Mouse (Mus musculus) urinary bladder, adult 18-20 months (tissue): ENCODE measurements around the gene Tmem242.

Experiments used
- DNase-seq, 2 experiments: peaks; one replicate each; pipeline ENCODE4 v3.0.0; 2022; ENCODE audit warnings: low spot score in 2 of 2, mixed read lengths in 2 of 2

The Tmem242 gene

DNA sequence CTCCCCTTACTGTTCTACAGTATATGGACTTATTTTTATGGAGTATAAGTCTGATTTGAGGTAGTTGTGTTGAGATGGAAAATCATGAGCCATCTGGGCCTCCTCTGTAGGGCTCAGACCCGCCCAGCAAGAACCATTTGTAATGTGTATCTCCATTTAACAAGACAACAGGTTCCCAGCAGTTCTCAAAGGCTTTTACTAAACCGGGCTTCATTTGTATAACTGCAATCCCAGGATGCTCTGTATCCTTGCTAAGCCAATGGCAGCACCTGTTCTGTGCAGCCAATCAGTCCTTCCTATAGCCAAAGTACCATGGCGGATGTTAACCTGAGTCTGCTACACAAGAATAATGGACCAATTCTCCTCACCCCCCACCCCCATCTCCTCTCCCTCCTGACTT, 23.5 kb downstream of the Tmem242 start:
- DNase-seq = no peak

DNA sequence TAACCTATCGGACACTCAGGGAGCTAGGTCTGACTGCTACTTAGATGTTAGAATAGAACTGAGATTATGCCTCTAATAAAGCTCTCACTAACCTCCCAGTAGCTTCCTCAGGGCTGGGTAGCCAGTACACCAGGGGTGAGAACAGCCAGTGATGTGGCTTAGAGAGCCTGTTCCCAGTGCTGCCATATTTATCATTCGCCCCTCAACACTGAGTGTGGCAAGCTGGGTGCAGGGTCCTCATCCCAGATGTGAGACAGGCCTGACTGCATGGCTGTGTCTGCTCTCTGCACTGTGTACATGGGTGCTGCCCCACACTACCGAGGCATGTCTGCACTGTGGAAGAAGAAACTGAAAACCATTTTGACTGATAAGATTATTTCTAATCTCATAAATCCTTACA, 26.0 kb downstream of the Tmem242 start:
- no peak for DNase-seq

DNA sequence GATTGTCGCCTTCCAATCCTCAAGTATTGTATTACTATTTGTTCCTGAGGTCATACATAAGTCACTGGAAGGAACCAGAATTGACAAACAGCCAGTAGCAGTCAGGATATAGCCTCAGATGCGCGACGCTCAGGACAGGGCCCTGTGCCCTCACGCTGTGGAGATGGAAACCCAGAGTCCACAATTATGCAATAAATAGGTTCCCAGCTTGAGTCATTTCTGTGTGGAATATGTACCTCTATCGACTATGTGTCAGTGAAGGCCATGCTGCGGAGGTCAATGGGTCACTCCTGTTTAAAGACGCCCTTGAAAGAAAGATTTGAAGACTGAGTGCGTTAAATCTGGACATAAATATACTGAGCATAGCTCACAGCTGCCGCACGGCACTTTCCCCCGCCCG, 26.7 kb downstream of the Tmem242 start:
- no peak for DNase-seq

DNA sequence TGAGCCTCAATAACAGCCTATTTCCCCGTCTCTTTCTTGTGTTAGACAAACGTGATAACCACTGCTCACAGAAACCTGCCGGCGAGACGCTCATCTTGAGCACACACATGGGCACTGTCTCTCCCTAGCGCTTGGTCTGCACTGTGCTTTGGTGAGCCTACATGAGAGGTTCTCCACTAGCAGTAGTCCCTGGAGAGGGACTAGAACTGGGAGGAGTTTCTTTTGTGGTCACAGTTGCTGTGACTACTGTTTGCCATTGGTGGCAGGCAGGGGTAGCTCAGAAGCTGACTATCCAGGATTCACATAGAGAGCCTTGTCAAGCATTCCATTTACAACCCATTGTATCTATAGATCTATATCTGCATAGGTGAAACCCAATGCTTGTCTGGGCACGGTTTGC, 27.3 kb downstream of the Tmem242 start:
- DNase-seq = no peak

DNA sequence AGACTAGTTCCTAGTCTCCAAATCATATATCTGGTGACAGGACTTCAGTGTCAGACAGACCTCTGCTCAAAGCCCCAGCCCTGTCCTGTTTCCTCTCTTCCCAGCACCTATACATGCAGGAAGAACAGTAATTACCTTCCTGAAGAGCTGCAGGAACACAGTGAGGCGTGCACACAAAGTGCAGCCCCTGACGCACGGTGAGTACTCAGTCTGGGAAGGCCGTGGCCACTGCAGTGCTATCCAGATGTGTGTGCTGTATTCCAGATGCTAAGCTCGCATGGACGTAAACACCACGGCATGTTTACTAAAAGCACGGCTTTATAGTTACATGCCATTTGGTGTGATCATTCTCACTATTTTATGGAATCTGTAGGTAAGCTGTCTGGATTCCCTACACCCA, 27.8 kb downstream of the Tmem242 start:
- DNase-seq = no peak

DNA sequence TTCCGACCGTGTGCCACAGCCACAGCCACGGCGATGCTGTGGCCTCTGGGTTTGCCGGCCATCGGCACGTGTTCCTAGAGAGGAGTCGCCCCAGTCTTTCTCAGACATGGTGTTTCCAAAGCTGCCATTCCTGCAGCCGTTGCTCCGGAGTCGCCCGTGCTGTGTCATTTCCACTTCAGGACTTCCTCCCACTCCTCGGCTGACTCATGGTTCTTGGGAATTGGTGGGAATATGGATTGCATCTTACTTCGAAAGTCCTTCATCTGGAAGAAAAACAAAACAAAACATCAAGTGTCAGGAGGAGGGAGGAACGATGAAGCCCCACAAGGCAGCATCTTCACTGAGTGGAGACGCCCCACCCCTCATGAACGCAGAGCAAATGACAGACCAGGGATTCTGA, 28.9 kb downstream of the Tmem242 start:
- no peak for DNase-seq

DNA sequence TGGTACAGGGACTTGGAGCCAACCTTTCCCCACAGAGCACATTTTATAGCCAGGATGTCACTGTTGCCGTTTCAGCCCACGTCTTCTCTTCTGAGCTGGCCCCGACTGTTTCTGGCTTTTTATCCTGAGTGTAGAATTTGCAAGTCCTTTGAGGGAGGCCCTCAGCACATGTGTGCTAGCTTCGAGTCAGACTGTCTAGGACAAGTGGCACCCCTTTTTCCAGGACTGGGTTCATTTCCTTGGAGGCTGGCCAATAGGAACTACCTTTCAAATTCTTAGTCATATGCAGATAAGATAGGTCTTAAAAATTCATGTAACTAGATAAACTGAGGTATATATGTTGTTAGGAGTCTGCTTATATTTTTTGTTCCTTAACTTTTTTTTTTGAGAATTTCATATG, 29.7 kb downstream of the Tmem242 start:
- DNase-seq = no peak

DNA sequence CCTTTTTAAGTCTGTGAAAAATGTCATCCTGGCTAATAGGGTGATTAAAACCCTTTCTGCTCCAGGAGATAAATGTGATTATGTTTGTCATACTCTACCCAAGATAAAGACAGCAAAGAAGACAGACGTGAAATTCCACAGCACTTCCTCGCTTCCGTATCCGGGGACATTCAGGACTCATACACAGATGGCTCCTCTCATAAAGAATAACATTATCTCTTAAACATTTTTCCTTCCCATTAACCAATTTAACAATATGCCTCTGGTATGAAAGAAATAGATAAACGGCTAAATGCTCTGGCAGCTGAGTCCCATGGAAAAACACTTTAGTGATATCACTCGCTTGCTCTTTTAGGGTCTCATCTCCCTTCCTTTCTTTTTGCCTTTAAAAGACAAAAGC, 33.0 kb downstream of the Tmem242 start:
- no peak for DNase-seq

DNA sequence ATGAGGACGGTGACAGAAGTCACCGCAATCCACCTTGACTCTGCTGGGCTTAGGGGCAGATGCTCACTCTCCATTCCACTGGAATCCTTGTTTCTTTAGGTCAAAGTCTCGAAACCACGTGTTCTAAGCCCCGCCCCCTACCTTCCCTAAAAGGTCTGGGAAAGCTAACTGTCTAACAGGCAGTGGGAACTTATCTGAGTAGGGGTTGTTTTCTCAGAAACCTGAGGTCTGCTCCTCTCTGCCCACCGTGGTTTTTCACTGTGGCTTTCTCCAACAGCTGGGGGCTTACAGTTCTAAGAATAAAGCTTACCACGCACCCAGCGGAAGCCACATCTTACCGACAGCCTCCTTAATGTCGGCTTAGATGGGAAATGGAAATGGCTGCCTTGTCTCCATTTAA, 33.5 kb downstream of the Tmem242 start:
- no peak for DNase-seq

DNA sequence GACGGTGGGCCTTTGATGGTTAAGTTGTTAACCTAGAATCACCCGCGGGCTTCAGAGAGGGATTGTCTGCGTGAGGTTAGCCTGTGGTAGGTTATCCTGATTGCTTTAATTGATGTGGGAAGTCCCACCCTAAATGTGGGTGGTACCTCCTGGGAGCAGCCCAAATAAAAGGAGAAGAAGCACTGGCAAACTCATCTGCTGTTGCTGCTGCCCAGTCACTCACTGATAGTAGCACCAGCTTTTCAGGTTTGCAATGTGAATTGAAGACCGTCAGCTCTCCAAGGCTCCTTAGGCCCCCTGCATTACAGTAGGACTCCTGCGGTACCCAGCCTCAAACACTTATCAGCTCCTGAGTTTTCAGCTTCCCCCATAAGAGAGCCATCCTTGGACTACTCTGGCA, 36.2 kb downstream of the Tmem242 start:
- no peak for DNase-seq

DNA sequence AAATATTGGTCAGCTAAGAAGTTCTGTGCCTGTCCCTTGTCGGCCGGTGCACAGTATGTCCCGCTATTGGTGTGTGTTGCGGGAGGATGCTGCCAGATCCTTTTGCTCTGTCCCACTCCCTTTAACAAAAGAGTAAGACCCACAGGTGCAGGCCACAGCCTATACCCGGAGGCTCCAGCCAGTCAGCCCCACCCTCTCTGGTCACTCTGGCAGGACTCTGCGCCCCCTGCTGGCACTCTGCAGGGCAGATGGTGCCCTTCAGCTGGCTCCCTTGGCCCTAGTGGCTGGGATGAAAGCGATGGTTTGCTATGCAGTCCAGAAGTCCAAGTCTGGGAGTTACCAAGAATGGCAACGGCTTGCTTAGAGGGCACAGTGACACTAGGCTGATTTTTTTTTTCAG, 37.4 kb downstream of the Tmem242 start:
- DNase-seq = peak; percentile 71 to 77

DNA sequence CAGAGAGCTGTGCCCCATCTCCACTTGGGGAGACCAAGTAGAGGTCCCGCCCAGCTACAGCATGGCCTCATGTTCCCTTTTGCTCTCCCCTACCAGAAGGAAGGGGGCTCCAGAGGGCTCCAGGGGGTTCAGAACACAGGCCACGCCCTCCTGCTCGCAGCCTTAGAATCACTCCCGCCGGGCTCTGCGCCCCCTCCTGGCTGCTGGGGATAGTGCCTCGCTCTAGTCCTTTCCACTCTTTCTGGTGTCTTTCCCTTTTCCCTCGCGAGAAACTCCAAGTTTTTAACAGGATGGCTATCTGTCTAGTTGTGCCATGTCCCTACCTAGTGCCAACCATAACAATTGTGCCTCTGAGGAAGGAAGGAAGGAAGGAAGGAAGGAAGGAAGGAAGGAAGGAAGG, 38.0 kb downstream of the Tmem242 start:
- peak in 1 of 2 experiments; percentile 71 for DNase-seq

DNA sequence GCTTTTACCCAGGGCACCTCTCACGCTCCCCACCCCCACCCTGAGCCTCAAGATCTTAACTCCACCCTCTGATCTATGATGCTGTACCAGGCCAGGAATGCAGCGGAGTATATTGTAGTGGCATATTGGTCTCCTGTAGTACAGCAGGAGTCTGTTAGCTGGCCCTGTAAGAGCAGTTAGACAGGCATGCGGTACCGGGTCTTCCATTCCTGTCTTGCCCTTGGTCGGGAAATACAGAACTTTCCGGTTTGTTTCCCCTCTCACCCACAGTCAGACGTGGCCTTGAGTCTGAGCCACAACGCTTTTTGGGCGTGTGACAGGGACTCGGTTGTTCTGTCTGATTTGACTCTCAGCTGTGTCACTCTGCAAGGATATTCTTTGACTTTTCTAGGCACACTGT, 38.8 kb downstream of the Tmem242 start:
- DNase-seq = peak; percentile 10 to 50

DNA sequence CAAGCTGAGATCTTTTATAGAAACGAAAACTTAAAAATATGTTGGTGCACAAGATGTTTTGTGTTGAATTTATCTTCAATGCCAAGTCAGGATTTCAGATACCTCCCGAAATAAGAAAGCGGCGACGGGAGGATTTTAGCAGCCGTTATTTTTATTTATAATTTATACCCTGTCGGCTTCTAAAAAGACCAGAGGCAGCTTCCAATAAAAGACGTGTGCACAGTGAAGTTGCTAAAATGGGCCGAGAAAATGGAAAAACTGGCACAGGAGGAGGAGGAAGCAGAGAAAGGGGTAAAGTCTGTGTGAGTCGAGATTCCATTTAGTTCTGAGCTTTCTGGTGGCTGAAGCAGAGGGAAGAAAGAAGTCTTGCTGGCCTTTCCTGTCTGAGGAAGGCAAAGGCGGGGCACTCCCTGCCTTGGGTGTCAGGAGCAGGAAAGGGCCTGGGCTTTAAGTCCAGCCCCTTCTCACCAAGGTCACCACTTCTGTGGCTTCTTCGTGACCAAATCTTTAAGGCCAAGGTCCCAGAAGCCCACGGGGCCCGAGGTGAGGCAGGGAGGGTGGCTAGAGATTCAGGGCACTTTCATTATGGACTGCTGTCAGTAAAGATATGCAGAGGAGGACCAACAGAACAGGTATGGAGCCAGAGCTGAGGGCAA, 39.5 kb downstream of the Tmem242 start:
- DNase-seq = peak in 1 of 2 experiments; percentile 11

DNA sequence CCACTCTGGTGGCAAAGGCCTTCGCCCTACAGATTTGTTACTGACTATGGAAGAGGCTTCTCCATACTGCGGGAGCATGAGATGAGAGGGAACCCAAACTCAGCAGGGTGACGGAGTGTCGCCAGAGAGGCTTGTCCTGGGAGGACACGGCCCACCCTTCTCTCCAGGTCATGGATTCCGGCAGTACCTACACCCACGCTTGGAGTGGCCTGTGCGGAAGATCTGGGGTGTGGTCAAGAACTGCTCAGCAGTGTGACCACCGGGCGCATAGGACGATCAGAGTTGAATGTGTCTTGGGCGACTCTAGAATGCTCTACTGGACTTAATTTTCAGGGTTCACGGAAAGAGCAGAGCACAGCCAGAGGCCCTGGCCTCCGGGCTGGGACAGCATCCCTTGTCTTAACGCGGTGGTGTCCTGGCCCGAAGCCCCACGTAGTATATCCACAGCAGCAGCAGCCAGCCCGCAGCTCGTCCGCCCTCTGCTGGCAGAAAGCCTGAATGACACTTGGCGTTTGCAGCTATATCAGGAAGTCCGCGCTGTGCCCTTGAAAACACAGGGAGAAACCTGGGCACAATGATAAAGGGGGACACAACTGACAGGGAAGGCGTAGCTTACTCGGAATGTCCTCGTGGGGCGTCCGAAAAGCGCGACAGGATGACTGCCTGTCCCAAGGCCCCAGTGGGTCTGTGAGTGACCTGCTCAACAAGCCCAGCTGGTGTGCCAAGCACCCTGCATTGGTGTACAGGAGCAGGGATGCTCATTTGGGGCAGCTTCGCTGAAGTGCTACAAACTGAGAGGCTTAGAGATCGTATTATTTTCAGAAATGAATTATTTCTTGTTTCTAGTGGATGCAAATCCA, 42.7 kb downstream of the Tmem242 start:
- DNase-seq = peak; percentile 68 to 76

DNA sequence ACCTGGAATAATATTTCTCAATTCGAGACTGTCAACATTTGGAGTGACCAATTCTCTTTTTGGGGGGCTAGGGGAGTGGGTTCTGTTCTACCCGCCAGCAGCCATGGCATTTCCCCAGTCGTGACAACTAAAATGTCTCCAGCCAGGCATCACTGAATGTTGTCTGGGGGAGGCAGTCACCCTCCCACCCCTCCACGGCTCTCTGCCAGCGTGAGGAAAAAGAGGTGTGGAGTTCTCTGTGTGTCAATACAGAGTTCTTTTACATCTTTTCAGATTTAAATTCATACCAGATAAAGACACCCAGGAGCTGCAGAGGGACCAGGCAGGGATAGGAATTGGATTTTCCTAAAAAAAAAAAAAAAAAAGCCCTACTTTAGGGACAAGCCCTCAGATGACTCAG, 43.8 kb downstream of the Tmem242 start:
- no peak for DNase-seq

DNA sequence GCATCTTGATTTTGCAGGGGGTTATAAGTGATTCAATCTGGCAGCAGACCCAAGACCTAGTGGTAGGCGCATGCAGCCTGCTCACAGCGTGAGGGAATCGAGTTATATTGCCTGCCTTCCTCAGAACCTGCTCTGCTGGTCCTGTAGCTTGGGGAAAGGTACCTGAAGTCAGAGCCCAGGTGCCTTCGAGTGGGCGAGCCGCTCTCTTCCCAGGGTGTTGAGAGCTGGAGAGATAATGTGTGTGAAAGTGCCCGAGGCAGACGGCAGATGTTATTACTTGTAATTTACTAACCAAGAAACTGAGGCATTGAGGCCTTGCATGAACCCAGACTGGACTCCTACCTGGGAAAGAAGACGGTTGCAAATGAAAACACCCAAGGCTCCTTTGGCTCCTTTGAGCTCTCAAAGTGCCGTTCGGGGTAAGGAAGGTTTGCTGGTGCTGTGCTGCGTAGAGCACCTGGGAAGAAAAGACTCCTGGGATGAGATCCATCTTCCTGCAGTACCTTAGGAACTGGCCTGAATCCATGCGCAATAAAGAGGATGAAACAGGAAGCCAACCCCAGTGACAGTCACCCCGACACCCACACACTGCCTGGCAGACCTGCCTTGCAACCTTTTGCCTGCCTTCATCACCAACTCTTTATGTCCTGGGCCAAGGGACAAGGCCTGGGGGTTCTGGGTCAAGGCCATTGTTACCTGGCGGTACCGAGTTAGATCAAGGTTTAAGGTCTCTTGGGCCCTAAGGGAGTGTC, 44.4 kb downstream of the Tmem242 start:
- DNase-seq = peak in 1 of 2 experiments; percentile 9

DNA sequence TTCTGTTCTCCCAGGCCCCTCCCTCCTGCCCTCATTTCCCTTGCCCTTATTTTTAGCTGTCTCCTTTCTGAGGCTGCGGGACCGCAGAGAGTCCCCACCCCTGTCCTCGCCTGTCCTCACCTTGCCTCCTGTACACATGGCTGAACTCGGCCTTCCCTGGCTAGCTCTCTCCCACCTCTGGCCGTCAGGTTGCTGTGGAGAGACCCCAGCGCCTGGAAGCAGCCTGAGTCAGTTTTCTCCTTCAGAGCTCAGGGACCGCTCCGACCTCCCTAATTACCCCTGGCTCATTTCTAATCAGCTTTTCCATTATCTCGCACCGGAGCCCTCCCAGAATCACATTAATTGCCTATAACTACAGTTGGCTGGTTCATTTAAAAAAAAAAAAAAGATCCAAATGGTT, 49.4 kb downstream of the Tmem242 start:
- no peak for DNase-seq

DNA sequence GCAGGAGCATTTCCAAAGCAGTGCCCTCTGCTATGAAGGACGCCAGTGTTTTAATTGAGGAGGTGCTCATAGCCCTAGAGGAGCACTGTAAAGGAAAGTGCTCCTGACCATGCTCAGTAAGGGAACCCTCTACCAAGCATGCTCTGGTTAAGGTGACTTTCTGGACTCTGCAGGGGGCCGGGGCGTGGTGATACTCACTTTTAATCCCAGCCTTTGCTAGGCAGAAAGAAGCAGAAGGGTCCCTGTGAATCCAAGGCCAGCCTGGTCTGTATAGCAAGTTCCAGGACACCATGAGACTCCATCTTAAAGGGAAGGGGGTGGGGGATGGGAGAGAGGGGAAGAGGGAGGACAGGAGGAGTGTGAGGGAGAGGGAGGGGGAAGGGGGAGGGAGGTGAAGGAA, 51.7 kb downstream of the Tmem242 start:
- DNase-seq = no peak

DNA sequence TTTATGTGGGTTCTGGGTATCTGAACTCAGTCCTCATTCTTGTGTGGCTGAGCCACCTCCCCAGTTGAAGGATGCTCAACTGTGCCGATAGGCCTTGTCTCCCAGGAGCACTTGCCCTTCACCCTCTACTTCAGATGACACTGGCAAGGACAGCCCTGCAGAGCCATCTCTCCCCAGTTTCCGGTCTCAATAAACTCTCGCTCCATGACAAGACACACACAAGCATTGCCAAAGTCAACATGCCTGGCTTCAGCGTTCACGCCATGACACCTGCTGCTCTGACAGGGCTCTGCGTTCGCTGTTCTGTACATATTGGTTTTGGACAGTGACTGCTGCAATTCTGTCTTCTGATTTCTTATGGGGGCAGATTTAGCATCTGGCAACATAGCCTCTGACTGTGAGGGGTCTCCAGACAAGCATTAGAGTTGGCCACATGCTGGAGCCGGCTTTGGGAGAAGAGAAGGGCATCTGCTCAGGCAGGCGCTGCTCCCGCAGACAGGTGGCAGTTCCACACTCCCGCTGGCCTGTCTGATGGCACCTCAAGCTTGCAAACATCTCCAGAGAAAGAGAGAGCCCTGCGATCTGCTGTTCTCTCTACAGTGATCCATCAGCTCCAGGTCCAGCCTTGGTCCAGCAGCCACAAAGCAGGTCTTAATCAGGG, 53.0 kb downstream of the Tmem242 start:
- DNase-seq = no peak

DNA sequence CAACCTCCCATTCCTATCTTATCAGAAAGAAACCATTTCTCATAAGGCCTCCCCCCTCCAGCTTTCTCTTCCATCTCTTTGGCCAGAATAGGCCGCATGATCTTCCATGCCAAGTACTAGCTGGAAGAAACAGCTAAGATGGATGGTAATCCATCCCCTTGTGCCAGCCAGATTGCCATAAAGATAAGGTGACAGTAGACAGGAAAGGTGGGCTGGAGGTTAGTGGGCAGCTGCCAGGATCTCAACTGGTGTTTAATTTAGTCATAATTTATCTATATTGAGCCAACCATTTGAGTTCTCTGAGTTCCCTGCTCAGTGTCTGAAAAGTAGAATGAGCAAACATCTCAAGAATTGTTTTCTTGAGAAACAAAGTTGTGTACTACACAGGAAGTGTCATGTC, 54.4 kb downstream of the Tmem242 start:
- no peak for DNase-seq

DNA sequence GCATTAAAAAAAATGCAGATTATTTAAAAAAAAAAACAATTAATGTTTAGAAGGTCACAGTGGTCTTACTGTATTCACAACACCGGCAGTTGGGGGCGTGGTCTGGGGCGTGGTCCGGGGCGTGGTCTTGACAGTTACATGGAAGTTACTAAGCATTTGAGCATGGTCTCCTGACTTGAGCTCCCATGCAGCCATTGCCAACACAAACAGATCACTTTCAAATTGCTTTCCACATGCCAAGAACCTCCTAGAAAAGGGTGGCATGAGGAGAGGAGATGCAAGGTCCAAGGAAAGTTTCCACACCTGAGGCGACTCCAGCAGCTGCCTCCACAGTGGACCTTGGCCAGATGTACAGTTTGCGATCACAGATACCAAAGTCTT, 62.1 kb downstream of the Tmem242 start:
- DNase-seq = no peak
